Mouse (Mus musculus): Measurements from ENCODE around the gene 5730596B20Rik.

Gene 5730596B20Rik

GRCm38 (mm10) chr6:52212556-52213118 is 35.3 kb downstream of the 5730596B20Rik start:
- no peak for DNase-seq (ENCODE audit: low spot score in 2 of 2)

- no peak for DNase-seq (ENCODE audit: low spot score in 2 of 2)
Observed at GRCm38 (mm10) chr6:52213119-52213986, 36.1 kb downstream of the 5730596B20Rik start, which contains the start of the genes Hoxa3 and Gm28308. Gene Hoxa3 (minus strand): TSS chr6:52213336. Gene Gm28308 (minus strand): TSS chr6:52213339.

- DNase-seq (ENCODE audit: low spot score in 2 of 2) = no peak
Observed at GRCm38 (mm10) chr6:52214271-52214670, 37.0 kb downstream of the 5730596B20Rik start.

- no peak for DNase-seq (ENCODE audit: low spot score in 2 of 2)
Observed at GRCm38 (mm10) chr6:52215070-52215469, 37.8 kb downstream of the 5730596B20Rik start.

GRCm38 (mm10) chr6:52215771-52216535 is 38.7 kb downstream of the 5730596B20Rik start:
- no peak for DNase-seq (ENCODE audit: low spot score in 2 of 2)

- no peak for DNase-seq (ENCODE audit: low spot score in 2 of 2)
Observed at GRCm38 (mm10) chr6:52216691-52217458, 39.6 kb downstream of the 5730596B20Rik start.

- no peak for DNase-seq (ENCODE audit: low spot score in 2 of 2)
Observed at GRCm38 (mm10) chr6:52217459-52217768, 40.1 kb downstream of the 5730596B20Rik start.

GRCm38 (mm10) chr6:52217895-52218642 is 40.8 kb downstream of the 5730596B20Rik start:
- DNase-seq (ENCODE audit: low spot score in 2 of 2) = no peak

- DNase-seq (ENCODE audit: low spot score in 2 of 2) = no peak
Observed at GRCm38 (mm10) chr6:52218643-52219215, 41.4 kb downstream of the 5730596B20Rik start.

GRCm38 (mm10) chr6:52219234-52219942 is 42.1 kb downstream of the 5730596B20Rik start:
- DNase-seq (ENCODE audit: low spot score in 2 of 2) = no peak

GRCm38 (mm10) chr6:52220003-52220864 is 42.9 kb downstream of the 5730596B20Rik start:
- DNase-seq (ENCODE audit: low spot score in 2 of 2) = no peak

GRCm38 (mm10) chr6:52220865-52221310 is 43.6 kb downstream of the 5730596B20Rik start:
- no peak for DNase-seq (ENCODE audit: low spot score in 2 of 2)

- peak; percentile 36 to 50 for DNase-seq (ENCODE audit: low spot score in 2 of 2)
Observed at GRCm38 (mm10) chr6:52221337-52221992, 44.2 kb downstream of the 5730596B20Rik start, which contains the start of gene Hoxa7. Gene Hoxa7 (minus strand): TSS chr6:52221854.

GRCm38 (mm10) chr6:52221993-52222685 is 44.8 kb downstream of the 5730596B20Rik start:
- DNase-seq (ENCODE audit: low spot score in 2 of 2) = no peak

GRCm38 (mm10) chr6:52222729-52223128 is 45.4 kb downstream of the 5730596B20Rik start:
- no peak for DNase-seq (ENCODE audit: low spot score in 2 of 2)

GRCm38 (mm10) chr6:52223939-52224760 is 46.9 kb downstream of the 5730596B20Rik start:
- no peak for DNase-seq (ENCODE audit: low spot score in 2 of 2)

All from right cerebral cortex, postnatal 36 days (tissue).